Mouse (Mus musculus) limb, embryonic 11.5 days (tissue): ENCODE results near the gene Ilvbl. TPM values are rescaled to one million over a fixed set of nuclear protein-coding genes. Genes with fewer than 3 reads are reported as not detected.
"Not testable (repeated sequence)": the region's sequence is repeated elsewhere in the genome, so short reads cannot be mapped to it uniquely, and the experiment has no call there.

ENCODE experiments used
- ATAC-seq: fragments of 200-750 bp; cut with Nextera tagmentation; 2 replicates; pipeline ENCODE4 v1.8.0; 2017; ENCODE audit warnings: low read depth; ENCODE audit not compliant: insufficient number of reproducible peaks, low FRiP score, low TSS enrichment
- DNase-seq: peaks from one replicate; pipeline ENCODE4 v3.0.0-alpha.2; 2015; ENCODE audit warnings: low spot score
- H3K27ac ChIP-seq: fragments of 300-500 bp; sonication (generic); replicated peaks from 2 replicates; pipeline ENCODE4 v1.5.1; 2014; ENCODE audit warnings: low read depth, mild to moderate bottlenecking, low read length
- H3K27me3 ChIP-seq: fragments of 300-500 bp; sonication (generic); 2 replicates; pipeline ENCODE4 v1.6.1; 2014; ENCODE audit warnings: mild to moderate bottlenecking, low read length, mixed read lengths; ENCODE audit not compliant: control insufficient read depth, insufficient read depth
- H3K36me3 ChIP-seq: fragments of 300-500 bp; sonication (generic); 2 replicates; pipeline ENCODE4 v1.6.1; 2014; ENCODE audit warnings: mild to moderate bottlenecking, low read length, moderate library complexity, mixed read lengths; ENCODE audit not compliant: control insufficient read depth, insufficient read depth
- H3K4me1 ChIP-seq: fragments of 300-500 bp; sonication (generic); 2 replicates; pipeline ENCODE4 v1.6.1; 2014; ENCODE audit warnings: low read length, mixed read lengths; ENCODE audit not compliant: control insufficient read depth, insufficient read depth
- H3K4me2 ChIP-seq: fragments of 300-500 bp; sonication (generic); 2 replicates; pipeline ENCODE4 v1.6.1; 2014; ENCODE audit warnings: low read depth, mild to moderate bottlenecking, moderate library complexity; ENCODE audit not compliant: severe bottlenecking
- H3K4me3 ChIP-seq: fragments of 300-500 bp; sonication (generic); 2 replicates; pipeline ENCODE4 v1.5.1; 2014; ENCODE audit warnings: low read depth, low read length
- H3K9ac ChIP-seq: fragments of 300-500 bp; sonication (generic); 2 replicates; pipeline ENCODE4 v1.6.1; 2014; ENCODE audit warnings: mild to moderate bottlenecking, low read length
- H3K9me3 ChIP-seq: fragments of 300-500 bp; sonication (generic); 2 replicates; pipeline ENCODE4 v1.6.1; 2016; ENCODE audit warnings: low read length; ENCODE audit not compliant: control insufficient read depth
- WGBS: fragments of 180-500 bp; shearing (Covaris S2); extraction: QIAGEN DNeasy Blood & Tissue Kit; methylation state at CpG from one replicate; pipeline ENCODE4 v1.1.7; 2014; 5-methylcytosine and 5-hydroxymethylcytosine counted together
- polyA plus RNA-seq: library from polyadenylated mRNA; unstranded; fragments of >200 nt; fragmentation: Nextera tagmentation; extraction: Ambion mirVana; gene quantifications from 2 replicates; pipeline ENCODE4 v1.2.1, GENCODE M21; 2014

The Ilvbl gene
- 24.6 and 29.2 TPM in 2 replicates for polyA plus RNA-seq

GRCm38 (mm10) chr10:78574250-78575104, at the start of gene Ilvbl:
Gene Ilvbl, plus strand, starts transcription at chr10:78574346.
- no peaks in the 10 kb centered on the region for H3K9me3 ChIP-seq
- under 1% methylated on average over 51 of the region's 51 CpGs for WGBS
- ATAC-seq (peak; percentile 90), DNase-seq (peak; percentile 95)
- H3K9ac ChIP-seq, result peak within 1 kb of the TSS; percentile 53
- H3K4me1 ChIP-seq, result peaks cover 2% of the 10 kb centered on the region; the same call in 1 of the 2 replicates
- H3K4me2 ChIP-seq, result peak within 1 kb of the TSS; percentile 61
- H3K4me3 ChIP-seq, result peak within 1 kb of the TSS; percentile 49
- H3K27ac ChIP-seq, result peak within 1 kb of the TSS; percentile 48
- no peaks in the 10 kb centered on the region for H3K27me3 ChIP-seq
- H3K36me3 ChIP-seq, result 0 out of 2 replicates have a peak, but pooled peaks cover 2% of the 10 kb centered on the region

- DNase-seq, H3K27me3 ChIP-seq, H3K4me3 ChIP-seq, H3K9ac ChIP-seq, ATAC-seq, H3K36me3 ChIP-seq, H3K9me3 ChIP-seq, H3K4me2 ChIP-seq, H3K4me1 ChIP-seq, H3K27ac ChIP-seq: not testable (repeated sequence)
- 59% methylated on average over 3 of the region's 3 CpGs for WGBS
Observed at GRCm38 (mm10) chr10:78525071-78525470, 49.1 kb upstream of the Ilvbl start.

- H3K4me3 ChIP-seq, result no peak overlapping the region
- H3K27ac ChIP-seq, result no peak overlapping the region
- WGBS, result 58% methylated on average over 4 of the region's 4 CpGs
- H3K4me2 ChIP-seq, result no peak overlapping the region
- DNase-seq, result no peak
- H3K27me3 ChIP-seq, result no peaks in the 10 kb centered on the region
- ATAC-seq, result no peak
- no peaks in the 10 kb centered on the region for H3K9me3 ChIP-seq
- H3K9ac ChIP-seq, result no peak overlapping the region
- H3K36me3 ChIP-seq, result no peaks in the 10 kb centered on the region
- H3K4me1 ChIP-seq, result no peaks in the 10 kb centered on the region
Observed at GRCm38 (mm10) chr10:78525511-78525910, 48.6 kb upstream of the Ilvbl start.

DNA sequence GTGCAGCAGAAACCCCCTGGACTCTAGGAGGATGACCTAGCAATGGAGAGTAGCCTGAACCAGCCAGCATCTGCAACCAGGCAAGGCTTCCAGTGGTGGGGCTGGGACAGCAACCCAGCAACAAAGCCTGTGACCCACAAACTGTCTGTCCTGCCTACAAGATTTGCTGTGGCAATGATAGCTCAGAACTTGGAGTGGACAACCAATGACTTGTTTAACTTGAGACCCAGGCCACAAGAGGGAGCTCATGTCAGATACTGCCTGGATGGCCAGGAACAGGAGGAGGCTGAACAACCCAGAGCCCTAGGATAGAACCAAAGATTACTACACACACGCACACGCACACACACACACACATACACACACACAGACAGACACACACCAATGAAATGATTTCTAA, 33.2 kb upstream of the Ilvbl start:
- DNase-seq (no peak), ATAC-seq (no peak)
- no peaks in the 10 kb centered on the region for H3K36me3 ChIP-seq
- no peak overlapping the region for H3K27ac ChIP-seq
- H3K9ac ChIP-seq, result no peak overlapping the region
- H3K4me1 ChIP-seq, result no peaks in the 10 kb centered on the region
- H3K4me2 ChIP-seq, result no peak overlapping the region
- no peaks in the 10 kb centered on the region for H3K9me3 ChIP-seq
- no peak overlapping the region for H3K4me3 ChIP-seq
- WGBS, result 73% methylated on average over 2 of the region's 2 CpGs
- no peaks in the 10 kb centered on the region for H3K27me3 ChIP-seq

- Histone ChIP-seq H3K9ac (no peak overlapping the region), H3K27ac (no peak overlapping the region), H3K9me3 (no peaks in the 10 kb centered on the region), H3K27me3 (no peaks in the 10 kb centered on the region), H3K4me1 (no peaks in the 10 kb centered on the region), H3K4me2 (no peak overlapping the region), H3K4me3 (no peak overlapping the region), H3K36me3 (no peaks in the 10 kb centered on the region)
- ATAC-seq (no peak), DNase-seq (no peak)
- 88% methylated on average over 1 of the region's 1 CpGs for WGBS
Observed at GRCm38 (mm10) chr10:78565070-78565469, 9.1 kb upstream of the Ilvbl start.

GRCm38 (mm10) chr10:78569191-78569590, 5.0 kb upstream of the Ilvbl start:
- no peak for ATAC-seq
- Histone ChIP-seq H3K27ac (no peak overlapping the region), H3K4me3 (no peak overlapping the region), H3K4me2 (no peak overlapping the region), H3K36me3 (no peaks in the 10 kb centered on the region), H3K9ac (no peak overlapping the region), H3K4me1 (no peaks in the 10 kb centered on the region), H3K27me3 (no peaks in the 10 kb centered on the region), H3K9me3 (no peaks in the 10 kb centered on the region)
- no peak for DNase-seq
- 85% methylated on average over 3 of the region's 3 CpGs for WGBS

DNA sequence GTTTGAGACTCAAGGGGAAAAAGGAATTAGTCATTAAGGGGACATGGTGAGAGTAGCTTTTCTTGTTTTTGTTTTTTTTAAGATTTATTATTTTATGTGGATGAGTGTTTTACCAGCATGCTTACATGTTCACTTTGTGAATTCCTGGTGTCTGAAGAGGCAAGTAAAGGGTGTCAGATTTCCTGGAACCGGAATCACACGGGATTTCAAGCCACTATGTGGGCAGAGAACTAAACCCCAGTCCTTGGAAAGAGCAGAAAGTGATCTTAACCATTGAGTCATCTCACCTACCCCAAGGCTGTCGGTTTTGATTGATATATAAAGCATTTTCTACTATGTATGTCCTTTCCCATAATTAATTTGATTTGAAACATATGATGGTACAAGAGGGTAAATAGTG, 4.5 kb upstream of the Ilvbl start:
- Histone ChIP-seq H3K27me3 (no peaks in the 10 kb centered on the region), H3K27ac (no peak overlapping the region), H3K36me3 (no peaks in the 10 kb centered on the region), H3K4me2 (no peak overlapping the region), H3K9ac (no peak overlapping the region), H3K4me1 (no peaks in the 10 kb centered on the region), H3K9me3 (no peaks in the 10 kb centered on the region), H3K4me3 (no peak overlapping the region)
- ATAC-seq (no peak), DNase-seq (no peak)
- 58% methylated on average over 3 of the region's 3 CpGs for WGBS

DNA sequence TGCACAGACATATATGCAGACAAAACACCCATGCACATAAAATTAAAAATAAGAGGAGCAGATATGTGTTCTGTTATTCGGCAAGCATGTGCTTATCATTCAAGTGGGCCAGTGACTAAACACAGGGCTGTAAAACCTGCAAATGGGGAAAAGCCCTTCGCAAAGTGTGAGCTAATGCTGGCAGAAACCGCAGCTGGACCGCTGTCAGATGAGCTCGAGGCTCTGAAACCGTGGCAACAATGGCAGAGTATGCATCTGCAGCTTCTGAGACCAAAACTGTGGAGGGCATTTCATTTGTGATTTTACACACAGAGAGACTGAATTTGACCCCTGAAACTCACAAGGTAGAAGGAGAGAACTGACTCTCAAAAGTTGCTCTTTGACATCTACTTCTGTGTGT, 3.7 kb upstream of the Ilvbl start:
- peak overlapping the region; percentile 59 for H3K27ac ChIP-seq
- no peaks in the 10 kb centered on the region for H3K9me3 ChIP-seq
- H3K4me2 ChIP-seq, result no peak overlapping the region
- DNase-seq, result no peak
- peaks cover 2% of the 10 kb centered on the region; the same call in 1 of the 2 replicates for H3K4me1 ChIP-seq
- H3K27me3 ChIP-seq, result no peaks in the 10 kb centered on the region
- H3K36me3 ChIP-seq, result no peaks in the 10 kb centered on the region
- no peak overlapping the region for H3K9ac ChIP-seq
- no peak overlapping the region for H3K4me3 ChIP-seq
- WGBS, result 62% methylated on average over 6 of the region's 6 CpGs
- ATAC-seq, result no peak
